Mouse (Mus musculus): ENCODE results near the gene Popdc2.

- TF ChIP-seq CTCF (IDR thresholded peaks at IDR 0.05; ENCODE audit: low read depth) (no peak), EP300 (IDR thresholded peaks at IDR 0.05; ENCODE audit: low read depth) (no peak)
Measured at GRCm38 (mm10) chr16:38371705-38372296, 9.8 kb downstream of the Popdc2 start.

Measured in heart, postnatal 0 days (tissue).